Mouse (Mus musculus): Measurements from ENCODE around the gene St3gal4. TPM values are rescaled to one million over a fixed set of nuclear protein-coding genes. Genes with fewer than 3 reads are reported as not detected.

St3gal4 gene
- polyA plus RNA-seq, 1 experiment, result 8.0 TPM

DNA sequence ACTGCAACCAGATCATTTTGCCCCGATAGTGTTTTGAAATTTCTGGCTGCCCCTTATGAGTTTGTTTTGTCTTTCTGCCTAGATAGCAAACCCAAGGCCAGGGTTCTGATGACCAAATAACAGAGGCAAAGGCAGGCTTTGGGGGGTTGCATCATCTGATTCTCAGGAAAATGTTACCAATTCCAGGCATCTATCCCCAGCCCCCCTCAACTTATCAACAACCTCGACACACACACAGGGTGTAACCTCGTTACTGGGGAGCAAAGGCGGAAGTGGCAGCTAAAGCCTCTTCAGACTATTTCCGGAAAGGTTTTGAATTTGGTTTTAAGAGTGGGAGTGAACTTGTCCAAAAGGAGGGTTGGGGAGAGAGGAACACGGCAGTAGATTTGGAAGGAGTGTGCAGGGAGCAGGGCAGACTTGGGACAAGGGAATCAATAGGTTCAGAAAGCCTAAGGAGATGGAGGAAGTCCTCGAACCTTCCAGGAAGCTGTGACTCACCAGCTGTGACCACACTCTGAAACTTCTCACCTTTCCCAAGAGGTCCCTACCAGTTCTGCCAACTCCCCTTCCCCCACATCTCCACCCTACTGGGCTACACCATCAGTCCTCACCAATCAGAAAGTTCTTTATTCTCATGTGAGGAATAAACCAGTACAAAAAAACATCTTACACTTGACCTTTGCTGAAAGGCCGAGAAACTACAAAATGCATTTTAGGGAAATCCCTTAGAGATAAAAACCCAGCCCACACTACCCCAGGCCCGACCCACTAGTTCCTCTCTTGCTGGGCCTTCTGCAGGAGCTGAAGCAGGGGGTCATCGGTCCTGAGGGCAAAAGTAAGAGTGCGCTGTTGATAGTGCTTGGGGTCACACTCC, 5.0 kb upstream of the St3gal4 start:
- no peak overlapping the region for H3K9ac ChIP-seq (ENCODE audit: low read depth, poor library complexity, severe bottlenecking)
- H3K4me3 ChIP-seq (ENCODE audit: low read depth, low read length), result no peak overlapping the region
- no peak overlapping the region for H3K27ac ChIP-seq (ENCODE audit: insufficient read depth, low read length)
- no peaks in the 10 kb centered on the region for H3K27me3 ChIP-seq (ENCODE audit: control insufficient read depth, insufficient read depth, low read length, poor library complexity, severe bottlenecking)
- H3K9me3 ChIP-seq (replicated peaks; ENCODE audit: control insufficient read depth, insufficient read depth, low read length, poor library complexity, severe bottlenecking), result no peaks in the 10 kb centered on the region
- no peaks in the 10 kb centered on the region for H3K4me1 ChIP-seq (ENCODE audit: control insufficient read depth, insufficient read depth, low read length)
- TF ChIP-seq EP300 (IDR thresholded peaks at IDR 0.05; ENCODE audit: insufficient read depth, low read depth, low read length), result no peak
- TF ChIP-seq POLR2A (IDR thresholded peaks at IDR 0.05; ENCODE audit: insufficient read depth, low read length), result no peak
- no peak for TF ChIP-seq CTCF (IDR thresholded peaks at IDR 0.05; ENCODE audit: low read depth, low read length)
- H3K36me3 ChIP-seq (ENCODE audit: control insufficient read depth, insufficient read depth, low read length, poor library complexity, severe bottlenecking), result no peaks in the 10 kb centered on the region

DNA sequence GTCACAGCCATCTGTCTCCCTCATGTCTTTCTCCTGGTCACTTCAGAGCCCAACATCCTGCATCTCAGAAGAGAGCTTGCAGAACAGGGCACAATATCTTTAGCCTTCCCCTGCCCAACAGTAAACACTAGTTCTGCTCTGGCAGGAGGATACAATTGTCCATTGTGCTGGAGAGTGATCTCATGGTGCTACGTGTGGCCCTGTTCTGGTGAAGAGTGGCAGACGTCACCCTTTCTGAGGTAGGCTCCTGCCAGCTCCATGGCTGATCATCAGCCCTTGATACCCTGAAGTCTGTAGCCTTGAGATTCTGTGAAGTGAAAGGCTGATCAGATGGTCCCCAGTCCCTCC, 4.4 kb upstream of the St3gal4 start:
- H3K36me3 ChIP-seq (ENCODE audit: control insufficient read depth, insufficient read depth, low read length, poor library complexity, severe bottlenecking), result no peaks in the 10 kb centered on the region
- no peak overlapping the region for H3K4me3 ChIP-seq (ENCODE audit: low read depth, low read length)
- no peaks in the 10 kb centered on the region for H3K27me3 ChIP-seq (ENCODE audit: control insufficient read depth, insufficient read depth, low read length, poor library complexity, severe bottlenecking)
- no peaks in the 10 kb centered on the region for H3K9me3 ChIP-seq (replicated peaks; ENCODE audit: control insufficient read depth, insufficient read depth, low read length, poor library complexity, severe bottlenecking)
- no peaks in the 10 kb centered on the region for H3K4me1 ChIP-seq (ENCODE audit: control insufficient read depth, insufficient read depth, low read length)
- TF ChIP-seq CTCF (IDR thresholded peaks at IDR 0.05; ENCODE audit: low read depth, low read length), result no peak
- no peak for TF ChIP-seq POLR2A (IDR thresholded peaks at IDR 0.05; ENCODE audit: insufficient read depth, low read length)
- TF ChIP-seq EP300 (IDR thresholded peaks at IDR 0.05; ENCODE audit: insufficient read depth, low read depth, low read length), result no peak
- no peak overlapping the region for H3K27ac ChIP-seq (ENCODE audit: insufficient read depth, low read length)
- no peak overlapping the region for H3K9ac ChIP-seq (ENCODE audit: low read depth, poor library complexity, severe bottlenecking)

DNA sequence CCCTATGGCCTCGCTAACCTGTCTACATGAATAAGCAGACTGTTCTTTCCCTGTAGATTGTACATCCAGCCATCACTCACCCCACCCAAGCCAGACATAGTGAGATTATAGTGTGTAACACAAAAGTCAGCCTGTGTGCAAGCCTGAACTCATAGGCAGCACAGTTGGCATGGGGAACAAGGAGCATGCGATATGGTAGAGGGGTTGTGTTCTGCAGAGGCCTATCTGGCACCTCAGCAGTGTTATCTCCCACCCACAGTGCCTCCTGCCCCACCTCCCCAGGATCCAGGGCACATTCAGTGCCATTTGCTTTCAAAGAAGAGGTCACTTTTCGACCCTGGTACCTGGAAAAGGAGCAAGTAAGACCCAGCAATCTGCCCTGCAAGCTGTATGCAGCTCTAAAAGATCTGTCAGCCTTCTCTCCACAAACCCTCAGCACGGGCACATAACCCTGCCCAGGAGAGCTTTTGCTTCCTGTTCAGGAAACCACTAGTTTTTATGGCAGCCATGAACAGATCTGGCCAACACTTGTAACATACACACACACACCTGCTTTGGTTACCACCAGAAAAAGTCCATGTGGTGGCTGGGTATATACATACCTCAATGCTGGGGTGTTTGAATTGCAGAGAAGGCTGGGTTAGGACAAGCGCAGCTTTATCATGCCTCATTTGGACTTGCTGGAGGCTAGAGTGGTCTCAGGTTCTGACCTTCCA, 3.6 kb upstream of the St3gal4 start:
- H3K27me3 ChIP-seq (ENCODE audit: control insufficient read depth, insufficient read depth, low read length, poor library complexity, severe bottlenecking), result no peaks in the 10 kb centered on the region
- no peak overlapping the region for H3K9ac ChIP-seq (ENCODE audit: low read depth, poor library complexity, severe bottlenecking)
- no peaks in the 10 kb centered on the region for H3K9me3 ChIP-seq (replicated peaks; ENCODE audit: control insufficient read depth, insufficient read depth, low read length, poor library complexity, severe bottlenecking)
- no peak for TF ChIP-seq POLR2A (IDR thresholded peaks at IDR 0.05; ENCODE audit: insufficient read depth, low read length)
- TF ChIP-seq EP300 (IDR thresholded peaks at IDR 0.05; ENCODE audit: insufficient read depth, low read depth, low read length), result no peak
- TF ChIP-seq CTCF (IDR thresholded peaks at IDR 0.05; ENCODE audit: low read depth, low read length), result no peak
- H3K27ac ChIP-seq (ENCODE audit: insufficient read depth, low read length), result no peak overlapping the region
- no peaks in the 10 kb centered on the region for H3K4me1 ChIP-seq (ENCODE audit: control insufficient read depth, insufficient read depth, low read length)
- H3K4me3 ChIP-seq (ENCODE audit: low read depth, low read length), result no peak overlapping the region
- no peaks in the 10 kb centered on the region for H3K36me3 ChIP-seq (ENCODE audit: control insufficient read depth, insufficient read depth, low read length, poor library complexity, severe bottlenecking)

DNA sequence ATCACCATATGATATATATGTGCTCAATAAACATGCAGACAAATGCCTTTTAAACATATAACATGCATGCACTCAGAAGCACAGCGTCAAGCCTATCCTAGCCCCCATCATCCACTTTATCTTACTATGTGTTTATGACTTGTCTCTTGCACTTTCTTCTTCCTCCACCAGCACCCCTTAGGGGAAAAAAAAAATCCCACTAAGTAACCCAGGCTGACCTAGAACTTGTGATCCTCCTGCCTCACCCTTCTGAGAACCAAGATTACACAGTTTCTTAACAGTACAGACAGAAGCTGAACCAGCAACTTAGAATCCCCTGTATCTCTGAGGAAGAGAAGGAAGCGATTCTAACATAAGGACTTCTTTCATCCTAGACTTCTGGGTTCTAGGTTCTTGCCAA, 505 bp downstream of the St3gal4 start:
- TF ChIP-seq CTCF (IDR thresholded peaks at IDR 0.05; ENCODE audit: low read depth, low read length) (no peak), EP300 (IDR thresholded peaks at IDR 0.05; ENCODE audit: insufficient read depth, low read depth, low read length) (no peak), POLR2A (IDR thresholded peaks at IDR 0.05; ENCODE audit: insufficient read depth, low read length) (no peak)
- no peaks in the 10 kb centered on the region for H3K9me3 ChIP-seq (replicated peaks; ENCODE audit: control insufficient read depth, insufficient read depth, low read length, poor library complexity, severe bottlenecking)
- no peaks in the 10 kb centered on the region for H3K36me3 ChIP-seq (ENCODE audit: control insufficient read depth, insufficient read depth, low read length, poor library complexity, severe bottlenecking)
- peaks cover 1% of the 10 kb centered on the region for H3K4me1 ChIP-seq (ENCODE audit: control insufficient read depth, insufficient read depth, low read length)
- H3K27me3 ChIP-seq (ENCODE audit: control insufficient read depth, insufficient read depth, low read length, poor library complexity, severe bottlenecking), result no peaks in the 10 kb centered on the region
- no peak overlapping the region for H3K27ac ChIP-seq (ENCODE audit: insufficient read depth, low read length)
- no peak overlapping the region for H3K9ac ChIP-seq (ENCODE audit: low read depth, poor library complexity, severe bottlenecking)
- no peak overlapping the region for H3K4me3 ChIP-seq (ENCODE audit: low read depth, low read length)

DNA sequence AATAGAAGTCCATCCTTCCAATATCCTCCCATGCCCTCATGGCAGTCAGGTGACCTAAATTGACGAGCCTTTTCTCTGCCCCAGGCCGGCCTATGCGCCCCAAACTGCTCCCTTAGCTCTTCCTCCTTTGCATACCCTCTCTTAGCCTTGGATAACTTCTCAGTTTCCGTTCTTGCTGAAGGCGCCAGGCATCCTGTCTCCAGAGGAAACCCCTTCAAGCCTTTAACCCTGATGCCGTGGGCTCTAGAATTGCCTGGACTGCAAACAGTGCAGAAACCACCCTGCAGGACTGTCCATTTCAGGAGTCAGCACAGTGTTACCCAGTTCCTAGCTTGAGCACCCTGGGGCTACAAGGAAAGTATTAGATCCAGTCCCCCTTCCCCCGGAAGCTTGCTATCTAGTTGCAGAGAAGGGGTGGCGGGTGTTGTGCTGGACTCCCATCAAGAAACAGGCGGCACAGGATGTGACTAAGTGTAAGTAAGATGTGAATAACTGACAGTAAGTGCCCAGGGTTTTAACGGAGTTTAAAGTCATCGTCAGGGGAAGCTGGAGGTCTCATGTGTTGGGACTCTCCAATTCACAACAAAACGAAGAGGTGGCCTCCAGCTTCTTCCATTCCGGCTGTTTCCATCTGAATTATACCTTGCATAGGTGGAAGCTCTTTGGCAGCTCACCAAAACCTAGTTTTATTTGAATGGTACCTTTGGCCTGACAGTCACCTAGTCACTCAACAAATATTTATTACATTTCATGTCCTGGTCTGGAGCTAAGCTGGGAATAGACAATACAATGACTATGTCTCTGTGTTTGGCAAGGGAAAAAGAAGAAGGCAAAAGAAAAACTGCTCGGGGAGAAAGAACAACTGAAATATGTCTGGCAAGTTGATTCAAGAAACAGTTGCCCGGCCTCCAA, 1.4 kb downstream of the St3gal4 start:
- Histone ChIP-seq H3K4me1 (ENCODE audit: control insufficient read depth, insufficient read depth, low read length) (peaks cover 3% of the 10 kb centered on the region), H3K9me3 (replicated peaks; ENCODE audit: control insufficient read depth, insufficient read depth, low read length, poor library complexity, severe bottlenecking) (no peaks in the 10 kb centered on the region), H3K4me3 (ENCODE audit: low read depth, low read length) (peak overlapping the region; percentile 70), H3K36me3 (ENCODE audit: control insufficient read depth, insufficient read depth, low read length, poor library complexity, severe bottlenecking) (no peaks in the 10 kb centered on the region), H3K27me3 (ENCODE audit: control insufficient read depth, insufficient read depth, low read length, poor library complexity, severe bottlenecking) (no peaks in the 10 kb centered on the region), H3K9ac (ENCODE audit: low read depth, poor library complexity, severe bottlenecking) (peak overlapping the region; percentile 40), H3K27ac (ENCODE audit: insufficient read depth, low read length) (no peak overlapping the region)
- TF ChIP-seq CTCF (IDR thresholded peaks at IDR 0.05; ENCODE audit: low read depth, low read length) (no peak), EP300 (IDR thresholded peaks at IDR 0.05; ENCODE audit: insufficient read depth, low read depth, low read length) (no peak), POLR2A (IDR thresholded peaks at IDR 0.05; ENCODE audit: insufficient read depth, low read length) (no peak)

Measured in ES-Bruce4 (cell line).